Mouse (Mus musculus) T-helper 2 cell (primary cell): ENCODE results near the gene Pou6f1.
"Not testable (repeated sequence)": the region's sequence is repeated elsewhere in the genome, so short reads cannot be mapped to it uniquely, and the experiment has no call there.

Source experiments
- in situ Hi-C: fragments of 300-600 bp; cut with MboI, MseI; formaldehyde crosslinking; loops from one replicate; pipeline ENCODE4 v1.15.1; 2025; ENCODE audit warnings: high pct_unique_total_duplicates

Pou6f1 gene

DNA sequence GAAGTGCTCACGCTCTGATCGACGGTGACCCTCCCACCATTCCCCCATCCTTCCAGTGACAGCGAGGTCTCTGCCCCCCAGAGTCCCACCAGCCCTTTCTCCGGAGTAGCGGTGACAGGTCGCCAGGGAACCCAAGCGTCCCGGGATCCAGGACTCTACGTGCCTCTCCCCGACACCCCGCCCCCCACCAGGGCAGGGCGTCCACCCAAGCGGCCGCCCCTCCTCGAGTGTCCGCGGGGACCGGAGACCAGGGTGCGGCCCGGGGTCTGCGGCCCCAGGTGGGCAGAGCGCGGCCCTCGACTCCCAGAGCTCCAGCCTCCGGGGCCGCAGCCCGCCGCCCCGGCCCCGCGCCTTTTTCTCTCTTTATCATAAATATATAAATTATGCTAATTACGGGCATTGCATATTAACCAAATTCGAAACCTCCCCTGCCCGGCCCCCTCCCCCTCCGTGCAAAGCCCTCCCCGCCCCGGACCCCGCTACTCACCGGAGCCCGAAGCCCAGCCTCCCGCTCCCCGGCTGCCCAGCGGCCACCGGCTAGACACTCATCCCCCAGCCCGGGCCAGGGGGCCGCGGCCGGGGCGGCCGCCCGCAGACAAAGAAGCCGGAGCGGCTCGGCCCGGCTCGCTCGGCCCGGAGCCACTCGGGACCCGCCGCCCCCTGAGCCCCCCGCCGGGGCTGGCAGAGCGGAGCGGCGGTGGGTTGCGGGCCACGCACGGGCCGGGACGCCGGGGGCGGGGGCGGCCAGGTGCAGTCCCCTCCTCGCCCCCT lies at the start of gene Pou6f1:
Gene Pou6f1 (minus strand): TSS at position 709 of the 771 bp plus-strand sequence.
- in situ Hi-C loops = no loop called here

DNA sequence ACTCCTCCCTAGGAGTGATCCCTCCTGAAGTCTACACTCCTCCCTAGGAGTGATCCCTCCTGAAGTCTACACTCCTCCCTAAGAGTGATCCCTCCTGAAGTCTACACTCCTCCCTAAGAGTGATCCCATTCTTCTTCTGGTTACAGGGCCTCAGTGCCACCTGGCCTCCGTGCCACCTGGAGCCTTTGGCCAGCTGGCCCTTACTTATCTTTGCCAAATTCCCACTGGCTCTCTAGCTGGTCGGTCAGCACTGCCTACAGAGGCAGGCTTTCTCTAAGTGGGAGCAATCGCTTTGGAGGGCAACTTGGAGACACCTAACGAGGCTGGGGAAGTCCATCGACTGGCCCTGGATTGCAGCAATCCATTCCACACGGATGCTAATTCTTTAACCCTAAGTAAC lies 46.4 kb upstream of the Pou6f1 start:
- in situ Hi-C loops = no loop called here

DNA sequence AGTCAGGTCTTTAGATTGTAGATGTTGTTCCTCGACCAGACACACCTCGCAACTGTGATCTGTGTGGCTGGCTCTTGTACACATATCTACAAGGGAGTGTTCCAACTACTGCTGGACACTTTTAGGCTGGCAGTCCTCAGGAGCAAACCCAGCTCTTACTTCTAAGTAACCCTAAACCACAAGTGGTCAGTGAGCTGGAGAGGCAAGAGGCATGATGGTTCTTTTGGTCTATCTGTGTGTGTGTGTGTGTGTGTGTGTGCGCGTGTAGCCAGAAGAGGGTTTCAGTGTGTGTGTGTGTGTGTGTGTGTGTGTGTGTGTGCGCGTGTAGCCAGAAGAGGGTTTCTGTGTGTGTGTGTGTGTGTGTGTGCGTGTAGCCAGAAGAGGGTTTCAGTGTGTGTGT lies 42.7 kb upstream of the Pou6f1 start:
- in situ Hi-C loops = no loop called here

GRCm38 (mm10) chr15:100641226-100641810 lies 41.5 kb upstream of the Pou6f1 start:
- in situ Hi-C loops = no loop called here

GRCm38 (mm10) chr15:100639972-100640750 lies 40.4 kb upstream of the Pou6f1 start:
- in situ Hi-C loops = no loop called here

GRCm38 (mm10) chr15:100637661-100638060 lies 37.9 kb upstream of the Pou6f1 start:
- in situ Hi-C loops = no loop called here

DNA sequence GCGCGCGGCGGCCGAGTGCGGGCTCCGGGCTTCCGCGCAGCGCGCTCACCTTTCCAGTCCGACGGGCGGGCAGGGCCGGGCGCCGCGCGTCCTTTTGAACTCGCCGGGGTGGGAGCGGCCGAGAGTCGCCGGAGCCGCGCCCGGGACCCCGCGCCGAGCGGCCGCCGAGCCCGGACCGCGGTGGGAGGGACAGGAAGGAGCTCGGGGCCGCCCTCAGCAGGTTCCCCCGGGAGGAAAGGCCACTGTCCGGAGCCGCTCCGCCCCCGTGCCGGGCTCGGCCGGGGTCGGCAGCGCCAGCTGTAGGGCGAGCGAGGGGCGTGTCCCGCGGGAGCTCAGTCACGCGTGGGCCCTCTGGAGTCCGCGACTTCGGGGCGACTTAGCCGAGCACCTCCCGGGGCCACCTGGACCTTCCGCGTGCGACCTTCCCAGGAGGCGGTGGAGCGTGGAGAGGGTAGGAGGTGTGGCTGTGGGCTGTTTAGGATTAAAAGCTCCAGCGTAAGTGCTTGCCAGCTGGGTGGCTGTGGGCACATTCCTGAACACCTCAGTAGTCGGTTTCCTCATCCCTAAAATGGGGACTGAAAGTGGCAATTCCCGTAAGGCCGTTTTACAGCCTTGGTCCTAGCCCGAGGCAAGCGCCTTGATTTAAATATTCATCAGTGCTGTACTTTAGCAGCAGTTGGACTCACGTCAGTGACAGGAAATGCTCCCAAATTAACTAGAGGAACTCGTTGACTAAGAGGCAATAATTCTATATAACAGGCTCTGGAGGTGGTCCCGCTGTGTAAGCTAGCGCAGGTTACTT lies 37.1 kb upstream of the Pou6f1 start, which contains the start of gene Smagp:
Gene Smagp (minus strand): TSS at position 241 of the 802 bp plus-strand sequence.
- in situ Hi-C loops = no loop called here

DNA sequence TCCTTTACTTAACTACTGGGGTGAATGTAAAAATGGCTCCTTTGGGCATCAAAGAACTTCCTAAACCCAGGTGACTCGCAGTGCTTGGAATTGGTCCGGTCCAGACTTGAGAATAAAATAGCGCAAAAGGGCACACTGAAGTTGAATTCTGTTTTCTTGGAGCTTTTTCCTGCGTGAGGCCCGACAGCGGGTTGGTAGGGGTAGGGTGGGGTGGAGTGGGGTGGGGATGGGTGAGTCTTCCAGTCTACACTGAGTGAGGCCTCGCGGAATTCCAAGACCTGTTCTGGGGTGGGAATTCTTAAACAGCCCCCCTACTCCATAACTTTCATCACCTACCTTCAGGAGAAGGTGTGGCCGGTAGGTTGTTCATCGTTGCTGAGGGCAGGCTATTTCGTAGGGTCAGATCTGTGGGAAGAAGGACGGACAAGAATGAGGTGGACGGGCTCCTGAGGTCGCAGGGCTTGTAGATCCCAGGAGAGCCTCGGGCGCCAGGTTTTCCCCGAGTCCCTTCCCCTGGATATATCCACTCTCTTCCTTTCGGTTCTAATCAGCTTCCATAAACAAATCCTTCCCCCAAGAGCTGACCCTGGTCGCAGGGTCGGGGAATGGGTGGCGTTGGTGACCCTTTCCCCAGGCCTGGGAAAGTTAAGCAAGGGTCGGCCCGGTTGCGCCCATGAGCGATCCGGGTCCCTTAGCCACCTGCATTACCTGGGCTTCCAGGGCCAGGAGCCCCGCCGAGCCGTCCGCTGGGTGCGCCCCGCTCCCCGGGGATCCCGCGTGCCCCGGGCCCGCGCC lies 36.3 kb upstream of the Pou6f1 start:
- in situ Hi-C loops = no loop called here

- in situ Hi-C loops = no loop called here
Observed at GRCm38 (mm10) chr15:100635239-100635638, 35.5 kb upstream of the Pou6f1 start.

DNA sequence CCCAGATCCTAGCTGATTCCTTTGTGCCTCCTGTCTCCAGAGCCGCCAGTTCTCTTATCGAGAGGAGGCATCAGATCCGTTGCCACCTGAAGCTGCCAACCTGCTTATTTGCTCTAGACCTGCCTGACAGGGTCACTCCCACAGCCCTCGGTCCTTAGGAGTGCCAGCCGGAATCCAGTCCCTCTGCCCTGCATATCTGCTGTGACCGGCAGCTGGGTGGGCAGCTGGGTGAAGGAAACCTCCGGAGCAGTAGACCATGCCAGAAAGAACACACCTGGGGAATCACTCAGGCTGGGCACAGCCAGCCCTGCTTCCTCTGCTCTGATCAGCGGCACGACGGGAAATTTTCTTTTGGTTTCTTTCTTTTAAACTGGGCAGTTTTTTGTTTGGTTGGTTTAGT lies 33.6 kb upstream of the Pou6f1 start:
- in situ Hi-C loops = no loop called here

- in situ Hi-C loops = no loop called here
Observed at GRCm38 (mm10) chr15:100632323-100632722, 32.5 kb upstream of the Pou6f1 start.

- in situ Hi-C loops = no loop called here
Observed at GRCm38 (mm10) chr15:100631454-100632170, 31.8 kb upstream of the Pou6f1 start.

GRCm38 (mm10) chr15:100630126-100630525 lies 30.3 kb upstream of the Pou6f1 start:
- in situ Hi-C loops = no loop called here

DNA sequence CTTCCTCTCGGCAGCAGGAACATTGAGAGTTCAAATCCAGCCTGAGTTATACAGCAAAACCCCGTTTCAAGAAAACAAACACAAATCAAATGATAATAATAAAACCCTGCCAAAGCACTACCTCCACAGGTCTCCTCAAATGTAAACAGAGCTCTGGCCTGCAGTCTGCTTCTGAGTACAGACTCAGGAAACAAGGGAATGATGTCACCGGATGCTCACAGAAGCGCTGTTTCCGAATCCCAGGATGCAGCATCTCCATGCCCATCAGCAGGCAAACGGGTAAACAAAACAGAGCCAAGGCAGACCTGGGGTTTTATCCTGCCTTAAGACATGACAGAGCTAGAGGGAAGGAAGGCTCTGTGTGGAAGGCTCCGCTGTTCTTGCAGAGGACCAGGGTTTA lies 29.0 kb upstream of the Pou6f1 start:
- in situ Hi-C loops = no loop called here

DNA sequence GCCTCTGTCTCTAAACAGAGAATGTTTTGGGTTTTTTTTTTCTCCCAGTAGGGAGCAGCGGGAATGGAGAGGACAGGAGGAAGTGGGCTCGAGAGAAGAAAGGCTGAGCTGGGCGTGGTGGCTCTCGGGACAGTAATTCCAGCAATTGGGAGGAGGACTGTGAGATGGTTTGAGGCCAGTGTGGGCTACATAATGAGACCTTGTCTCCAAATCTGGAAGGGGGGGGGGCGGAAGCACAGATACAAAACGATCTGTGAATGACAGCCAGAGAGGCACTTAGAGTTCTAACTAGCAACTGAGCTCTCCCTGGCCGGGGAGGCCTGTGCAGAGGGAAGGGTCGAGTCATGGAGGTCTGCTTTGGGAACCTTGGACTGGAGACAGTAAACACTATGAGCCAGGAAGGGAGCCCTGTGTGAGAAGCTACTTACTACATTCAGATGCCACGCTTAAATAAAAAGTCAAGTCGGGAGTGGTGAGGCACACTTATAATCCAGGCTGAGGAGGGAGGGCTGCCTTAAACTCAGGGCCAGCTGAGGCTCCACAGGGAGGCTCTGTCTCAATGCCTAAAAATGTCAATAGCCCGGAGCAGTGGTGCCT lies 28.1 kb upstream of the Pou6f1 start:
- in situ Hi-C loops = no loop called here

- in situ Hi-C loops = no loop called here
Observed at GRCm38 (mm10) chr15:100627287-100627686, 27.5 kb upstream of the Pou6f1 start.

DNA sequence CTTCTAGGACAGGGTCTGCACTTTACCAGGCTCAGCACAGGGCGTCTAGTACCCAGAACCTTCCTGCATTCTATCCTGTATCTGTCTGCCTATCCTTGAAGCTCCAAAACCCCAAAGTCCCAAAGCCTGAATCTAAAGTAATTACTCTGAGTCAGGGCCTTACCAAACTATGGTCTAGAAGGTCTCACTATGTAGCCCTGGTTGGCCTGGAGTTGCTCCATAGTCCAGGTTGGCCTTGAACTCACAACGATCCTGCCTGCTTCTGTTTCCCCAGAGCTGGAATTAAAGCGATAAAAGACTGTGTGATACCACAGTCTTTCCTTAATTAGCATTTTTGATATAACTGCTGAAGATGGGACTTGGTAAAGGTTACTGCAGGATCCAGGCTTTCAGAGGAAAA lies 24.7 kb upstream of the Pou6f1 start:
- in situ Hi-C loops = no loop called here

DNA sequence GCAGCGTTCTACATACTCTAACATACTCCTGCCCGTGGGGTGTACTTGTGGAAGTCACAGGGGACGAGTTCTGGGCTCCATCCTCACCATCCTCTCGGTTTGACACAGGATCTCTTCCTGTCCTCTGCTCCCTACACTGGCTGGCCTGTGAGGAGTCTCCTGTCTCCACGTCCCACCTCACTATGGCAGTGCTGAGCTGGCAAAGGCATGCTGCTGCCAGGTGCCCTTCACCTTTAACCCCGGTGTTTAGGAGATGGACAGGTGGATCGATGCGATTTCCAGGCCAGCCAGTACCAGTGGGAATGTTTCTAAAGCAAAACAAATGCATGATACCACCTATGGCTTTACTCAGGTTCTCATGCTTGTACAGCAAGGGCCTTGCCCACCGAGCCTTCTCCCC lies 24.0 kb upstream of the Pou6f1 start:
- in situ Hi-C loops = no loop called here

DNA sequence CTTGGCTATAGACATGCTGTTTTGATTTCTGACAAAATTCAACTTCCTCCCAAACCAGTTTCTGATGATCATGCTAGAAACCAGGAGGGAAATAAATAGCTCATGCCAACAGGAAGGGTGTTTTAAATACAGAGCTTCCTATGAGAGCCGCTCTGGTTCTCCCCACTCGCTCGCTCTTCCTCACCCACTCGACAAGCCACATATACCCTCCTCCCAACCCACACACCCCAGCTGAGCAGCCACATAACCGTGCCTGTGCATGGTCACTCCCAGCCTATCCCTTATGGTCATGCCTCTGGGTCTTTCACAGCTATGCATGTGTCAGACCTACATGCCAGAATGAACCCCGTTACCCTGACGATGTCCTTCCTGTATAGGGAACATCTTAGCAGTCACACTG lies 22.4 kb upstream of the Pou6f1 start:
- in situ Hi-C loops = no loop called here

- in situ Hi-C loops = not testable (repeated sequence)
Observed at GRCm38 (mm10) chr15:100621671-100622070, 21.9 kb upstream of the Pou6f1 start.
